Mouse (Mus musculus) intestine, embryonic 14.5 days (tissue): Measurements from ENCODE around the gene Sash1. TPM values are rescaled to one million over a fixed set of nuclear protein-coding genes. Genes with fewer than 3 reads are reported as not detected.

Source experiments
- ATAC-seq: fragments of 200-750 bp; cut with Nextera tagmentation; replicated peaks from 2 replicates; pipeline ENCODE4 v1.8.0; 2017; ENCODE audit warnings: low read depth, moderate number of reproducible peaks, moderate TSS enrichment, moderate library complexity; ENCODE audit not compliant: low FRiP score, low TSS enrichment
- DNase-seq: peaks from one replicate; pipeline ENCODE4 v3.0.0-alpha.2; 2018; ENCODE audit warnings: low spot score
- H3K27ac ChIP-seq: fragments of 300-500 bp; sonication (generic); 2 replicates; pipeline ENCODE4 v1.5.1; 2014; ENCODE audit warnings: low read depth, mild to moderate bottlenecking, control low read depth
- H3K27me3 ChIP-seq: fragments of 300-500 bp; sonication (generic); replicated peaks from 2 replicates; pipeline ENCODE4 v1.6.1; 2014; ENCODE audit warnings: low read length, control low read depth; ENCODE audit not compliant: control insufficient read depth, insufficient read depth
- H3K36me3 ChIP-seq: fragments of 300-500 bp; sonication (generic); 2 replicates; pipeline ENCODE4 v1.6.1; 2014; ENCODE audit warnings: low read length, control low read depth; ENCODE audit not compliant: control insufficient read depth, insufficient read depth
- H3K4me1 ChIP-seq: fragments of 300-500 bp; sonication (generic); replicated peaks from 2 replicates; pipeline ENCODE4 v1.6.1; 2014; ENCODE audit warnings: low read length, control low read depth, mixed read lengths; ENCODE audit not compliant: control insufficient read depth, insufficient read depth
- H3K4me2 ChIP-seq: fragments of 300-500 bp; sonication (generic); 2 replicates; pipeline ENCODE4 v1.6.1; 2014; ENCODE audit warnings: low read length
- H3K4me3 ChIP-seq: fragments of 300-500 bp; sonication (generic); 2 replicates; pipeline ENCODE4 v1.5.1; 2014; ENCODE audit warnings: low read depth, low read length, control low read depth, mixed read lengths
- H3K9ac ChIP-seq: fragments of 300-500 bp; sonication (generic); 2 replicates; pipeline ENCODE4 v1.6.1; 2014; ENCODE audit warnings: mild to moderate bottlenecking, low read length
- H3K9me3 ChIP-seq: fragments of 300-500 bp; sonication (generic); 2 replicates; pipeline ENCODE4 v1.6.1; 2016; ENCODE audit warnings: low read length, control low read depth; ENCODE audit not compliant: control insufficient read depth
- WGBS: fragments of 180-500 bp; shearing (Covaris S2); extraction: QIAGEN DNeasy Blood & Tissue Kit; methylation state at CpG from one replicate; pipeline ENCODE4 v1.1.7; 2014; 5-methylcytosine and 5-hydroxymethylcytosine counted together
- polyA plus RNA-seq: library from polyadenylated mRNA; unstranded; fragments of >200 nt; fragmentation: Nextera tagmentation; extraction: Ambion mirVana; gene quantifications from 2 replicates; pipeline ENCODE4 v1.2.1, GENCODE M21; 2014

Sash1 gene
- polyA plus RNA-seq, 1 experiment from 2014 or later = 6.9 TPM

GRCm38 (mm10) chr10:8785451-8786145 is 100.3 kb downstream of the Sash1 start:
- Histone ChIP-seq H3K4me1 (peaks cover 12% of the 10 kb centered on the region), H3K9ac (no peak overlapping the region), H3K36me3 (peaks cover 15% of the 10 kb centered on the region), H3K27me3 (no peaks in the 10 kb centered on the region), H3K9me3 (no peaks in the 10 kb centered on the region), H3K4me2 (no peak overlapping the region), H3K4me3 (no peak overlapping the region), H3K27ac (no peak overlapping the region; the same call in 1 of the 2 replicates)
- DNase-seq (no peak), ATAC-seq (no peak)
- 25% methylated on average over 11 of the region's 11 CpGs for WGBS

- no peak for ATAC-seq
- H3K9ac ChIP-seq = no peak overlapping the region
- no peak overlapping the region for H3K27ac ChIP-seq
- H3K9me3 ChIP-seq = no peaks in the 10 kb centered on the region
- H3K36me3 ChIP-seq = peaks cover 24% of the 10 kb centered on the region
- 79% methylated on average over 10 of the region's 10 CpGs for WGBS
- peaks cover 12% of the 10 kb centered on the region for H3K4me1 ChIP-seq
- H3K27me3 ChIP-seq = no peaks in the 10 kb centered on the region
- no peak for DNase-seq
- no peak overlapping the region for H3K4me3 ChIP-seq
- no peak overlapping the region for H3K4me2 ChIP-seq
Measured at GRCm38 (mm10) chr10:8781876-8782372, 103.9 kb downstream of the Sash1 start.

- Histone ChIP-seq H3K4me1 (no peaks in the 10 kb centered on the region; the same call in 1 of the 2 replicates), H3K27ac (no peak overlapping the region), H3K9me3 (no peaks in the 10 kb centered on the region), H3K4me3 (no peak overlapping the region), H3K9ac (no peak overlapping the region), H3K27me3 (no peaks in the 10 kb centered on the region), H3K36me3 (peaks cover 36% of the 10 kb centered on the region), H3K4me2 (no peak overlapping the region)
- no peak for ATAC-seq
- DNase-seq = no peak
- WGBS = 90% methylated on average over 4 of the region's 4 CpGs
Measured at GRCm38 (mm10) chr10:8779842-8780241, 106.0 kb downstream of the Sash1 start.

GRCm38 (mm10) chr10:8778845-8779244 is 107.0 kb downstream of the Sash1 start:
- H3K27me3 ChIP-seq = no peaks in the 10 kb centered on the region
- no peaks in the 10 kb centered on the region for H3K9me3 ChIP-seq
- DNase-seq (no peak), ATAC-seq (no peak)
- no peak overlapping the region for H3K4me3 ChIP-seq
- H3K36me3 ChIP-seq = peaks cover 34% of the 10 kb centered on the region
- H3K27ac ChIP-seq = no peak overlapping the region
- H3K4me2 ChIP-seq = no peak overlapping the region
- no peak overlapping the region for H3K9ac ChIP-seq
- WGBS = 90% methylated on average over 7 of the region's 7 CpGs
- H3K4me1 ChIP-seq = no peaks in the 10 kb centered on the region; the same call in 1 of the 2 replicates

GRCm38 (mm10) chr10:8777552-8778253 is 108.2 kb downstream of the Sash1 start:
- Histone ChIP-seq H3K4me1 (no peaks in the 10 kb centered on the region; the same call in 1 of the 2 replicates), H3K27ac (no peak overlapping the region; the same call in 1 of the 2 replicates), H3K9me3 (no peaks in the 10 kb centered on the region), H3K27me3 (no peaks in the 10 kb centered on the region), H3K36me3 (peaks cover 28% of the 10 kb centered on the region), H3K4me3 (no peak overlapping the region), H3K4me2 (no peak overlapping the region), H3K9ac (no peak overlapping the region)
- DNase-seq = no peak
- WGBS = 82% methylated on average over 12 of the region's 12 CpGs
- ATAC-seq = no peak

- no peak overlapping the region for H3K4me3 ChIP-seq
- DNase-seq (no peak), ATAC-seq (no peak)
- no peak overlapping the region for H3K9ac ChIP-seq
- no peaks in the 10 kb centered on the region; the same call in 1 of the 2 replicates for H3K4me1 ChIP-seq
- no peaks in the 10 kb centered on the region for H3K9me3 ChIP-seq
- no peaks in the 10 kb centered on the region for H3K27me3 ChIP-seq
- H3K27ac ChIP-seq = no peak overlapping the region
- H3K36me3 ChIP-seq = peaks cover 22% of the 10 kb centered on the region
- no peak overlapping the region for H3K4me2 ChIP-seq
- 93% methylated on average over 2 of the region's 2 CpGs for WGBS
Measured at GRCm38 (mm10) chr10:8776791-8777190, 109.1 kb downstream of the Sash1 start.

- WGBS = 76% methylated on average over 2 of the region's 2 CpGs
- Histone ChIP-seq H3K27ac (no peak overlapping the region), H3K4me1 (no peaks in the 10 kb centered on the region; the same call in 1 of the 2 replicates), H3K27me3 (no peaks in the 10 kb centered on the region), H3K4me2 (no peak overlapping the region), H3K4me3 (no peak overlapping the region), H3K36me3 (peaks cover 22% of the 10 kb centered on the region), H3K9me3 (no peaks in the 10 kb centered on the region), H3K9ac (no peak overlapping the region)
- DNase-seq = no peak
- no peak for ATAC-seq
Measured at GRCm38 (mm10) chr10:8775794-8776193, 110.1 kb downstream of the Sash1 start.

GRCm38 (mm10) chr10:8772464-8773209 is 113.2 kb downstream of the Sash1 start:
- H3K4me3 ChIP-seq = no peak overlapping the region
- ATAC-seq = 0 out of 2 replicates have a peak, but pooled peaks have one; percentile 23
- no peak for DNase-seq
- no peaks in the 10 kb centered on the region for H3K27me3 ChIP-seq
- H3K4me2 ChIP-seq = no peak overlapping the region
- H3K4me1 ChIP-seq = no peaks in the 10 kb centered on the region; the same call in 1 of the 2 replicates
- H3K9ac ChIP-seq = no peak overlapping the region
- H3K9me3 ChIP-seq = no peaks in the 10 kb centered on the region
- WGBS = 70% methylated on average over 4 of the region's 4 CpGs
- no peak overlapping the region for H3K27ac ChIP-seq
- H3K36me3 ChIP-seq = peaks cover 14% of the 10 kb centered on the region
